Mouse (Mus musculus) forebrain, embryonic 11.5 days (tissue): ENCODE results near the gene Galm. TPM values are rescaled to one million over a fixed set of nuclear protein-coding genes. Genes with fewer than 3 reads are reported as not detected.
A peak's percentile ranks its signal among the peaks of the same experiment; 100 is the strongest.

Source experiments
- ATAC-seq: fragments of 200-750 bp; cut with Nextera tagmentation; replicated peaks from 2 replicates; pipeline ENCODE4 v1.8.0; 2017; ENCODE audit warnings: moderate TSS enrichment; ENCODE audit not compliant: low FRiP score
- DNase-seq: peaks from one replicate; pipeline ENCODE4 v3.0.0-alpha.2; 2017; ENCODE audit warnings: low spot score
- H3K27ac ChIP-seq: fragments of 300-500 bp; sonication (generic); 2 replicates; pipeline ENCODE4 v1.5.1; 2014; ENCODE audit warnings: low read depth, low read length
- H3K27me3 ChIP-seq: fragments of 300-500 bp; sonication (generic); 2 replicates; pipeline ENCODE4 v1.6.1; 2014; ENCODE audit warnings: mild to moderate bottlenecking, low read length, mixed read lengths; ENCODE audit not compliant: control insufficient read depth, insufficient read depth
- H3K36me3 ChIP-seq: fragments of 300-500 bp; sonication (generic); 2 replicates; pipeline ENCODE4 v1.6.1; 2014; ENCODE audit warnings: mild to moderate bottlenecking, low read length, moderate library complexity, mixed read lengths; ENCODE audit not compliant: control insufficient read depth, insufficient read depth
- H3K4me1 ChIP-seq: fragments of 300-500 bp; sonication (generic); replicated peaks from 2 replicates; pipeline ENCODE4 v1.6.1; 2014; ENCODE audit warnings: low read length, mixed read lengths; ENCODE audit not compliant: control insufficient read depth, insufficient read depth
- H3K4me2 ChIP-seq: fragments of 300-500 bp; sonication (generic); 2 replicates; pipeline ENCODE4 v1.6.1; 2014; ENCODE audit warnings: low read depth, mild to moderate bottlenecking, low read length, moderate library complexity, mixed read lengths; ENCODE audit not compliant: severe bottlenecking
- H3K4me3 ChIP-seq: fragments of 300-500 bp; sonication (generic); 2 replicates; pipeline ENCODE4 v1.5.1; 2014; ENCODE audit warnings: low read depth, low read length
- H3K9ac ChIP-seq: fragments of 300-500 bp; sonication (generic); 2 replicates; pipeline ENCODE4 v1.6.1; 2014; ENCODE audit warnings: low read length
- H3K9me3 ChIP-seq: fragments of 300-500 bp; sonication (generic); 2 replicates; pipeline ENCODE4 v1.6.1; 2016; ENCODE audit warnings: low read length, mixed read lengths; ENCODE audit not compliant: control insufficient read depth
- WGBS: fragments of 180-500 bp; shearing (Covaris S2); extraction: QIAGEN DNeasy Blood & Tissue Kit; methylation state at CpG from one replicate; pipeline ENCODE4 v1.1.7; 2014; 5-methylcytosine and 5-hydroxymethylcytosine counted together
- polyA plus RNA-seq: library from polyadenylated mRNA; unstranded; fragments of >200 nt; fragmentation: Nextera tagmentation; extraction: Ambion mirVana; gene quantifications from 2 replicates; pipeline ENCODE4 v1.2.1, GENCODE M21; 2014

Gene Galm
- polyA plus RNA-seq, 1 experiment from 2014 or later, result 11.2 TPM

DNA sequence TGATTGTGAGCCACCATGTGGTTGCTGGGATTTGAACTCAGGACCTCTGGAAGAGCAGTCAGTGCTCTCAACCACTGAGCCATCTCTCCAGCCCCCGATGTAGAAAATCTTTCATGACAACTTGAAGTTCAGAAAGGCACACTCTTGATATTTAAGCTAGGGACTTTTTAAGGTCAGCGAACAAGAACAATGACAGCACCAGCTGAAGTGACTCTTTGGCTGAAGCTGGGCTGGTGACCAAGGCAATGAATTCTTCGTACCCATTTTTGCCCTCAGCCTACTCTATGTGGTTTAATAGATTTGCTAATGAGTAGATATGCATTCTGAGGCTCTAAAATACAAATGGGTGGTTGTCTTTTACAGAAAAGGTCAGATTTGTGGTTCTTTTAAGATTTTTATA is 6.9 kb upstream of the Galm start:
- H3K27ac ChIP-seq, result no peak overlapping the region
- WGBS, result 88% methylated on average over 3 of the region's 3 CpGs
- DNase-seq (no peak), ATAC-seq (no peak)
- H3K4me3 ChIP-seq, result no peak overlapping the region
- no peak overlapping the region for H3K9ac ChIP-seq
- H3K36me3 ChIP-seq, result no peaks in the 10 kb centered on the region
- no peak overlapping the region for H3K4me2 ChIP-seq
- H3K27me3 ChIP-seq, result no peaks in the 10 kb centered on the region
- H3K9me3 ChIP-seq, result no peaks in the 10 kb centered on the region
- H3K4me1 ChIP-seq, result no peaks in the 10 kb centered on the region

DNA sequence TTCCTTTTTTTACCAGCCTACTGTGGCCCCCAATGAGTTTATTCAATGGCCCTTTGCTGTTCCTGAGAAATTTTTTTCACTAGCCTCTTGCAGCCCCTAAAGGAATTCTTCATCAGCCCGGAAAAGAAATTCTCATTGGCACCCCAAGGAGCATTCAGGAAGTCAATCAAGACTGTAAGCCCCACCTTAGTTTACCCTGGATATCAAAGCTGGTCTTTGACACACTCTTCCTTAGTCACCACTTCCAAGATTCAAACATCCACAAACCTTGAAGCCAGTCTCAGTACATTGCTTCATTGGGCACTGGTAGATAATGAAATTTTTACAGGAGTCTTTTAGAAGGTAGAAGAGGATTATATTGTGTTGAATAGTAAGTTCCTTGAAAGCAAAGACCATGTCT is 5.4 kb upstream of the Galm start:
- WGBS, result 61% methylated on average over 1 of the region's 1 CpGs
- H3K4me3 ChIP-seq, result no peak overlapping the region
- no peak overlapping the region for H3K4me2 ChIP-seq
- H3K9ac ChIP-seq, result no peak overlapping the region
- H3K9me3 ChIP-seq, result no peaks in the 10 kb centered on the region
- no peak for DNase-seq
- no peaks in the 10 kb centered on the region for H3K4me1 ChIP-seq
- ATAC-seq, result no peak
- H3K27ac ChIP-seq, result no peak overlapping the region
- H3K36me3 ChIP-seq, result no peaks in the 10 kb centered on the region
- H3K27me3 ChIP-seq, result no peaks in the 10 kb centered on the region

DNA sequence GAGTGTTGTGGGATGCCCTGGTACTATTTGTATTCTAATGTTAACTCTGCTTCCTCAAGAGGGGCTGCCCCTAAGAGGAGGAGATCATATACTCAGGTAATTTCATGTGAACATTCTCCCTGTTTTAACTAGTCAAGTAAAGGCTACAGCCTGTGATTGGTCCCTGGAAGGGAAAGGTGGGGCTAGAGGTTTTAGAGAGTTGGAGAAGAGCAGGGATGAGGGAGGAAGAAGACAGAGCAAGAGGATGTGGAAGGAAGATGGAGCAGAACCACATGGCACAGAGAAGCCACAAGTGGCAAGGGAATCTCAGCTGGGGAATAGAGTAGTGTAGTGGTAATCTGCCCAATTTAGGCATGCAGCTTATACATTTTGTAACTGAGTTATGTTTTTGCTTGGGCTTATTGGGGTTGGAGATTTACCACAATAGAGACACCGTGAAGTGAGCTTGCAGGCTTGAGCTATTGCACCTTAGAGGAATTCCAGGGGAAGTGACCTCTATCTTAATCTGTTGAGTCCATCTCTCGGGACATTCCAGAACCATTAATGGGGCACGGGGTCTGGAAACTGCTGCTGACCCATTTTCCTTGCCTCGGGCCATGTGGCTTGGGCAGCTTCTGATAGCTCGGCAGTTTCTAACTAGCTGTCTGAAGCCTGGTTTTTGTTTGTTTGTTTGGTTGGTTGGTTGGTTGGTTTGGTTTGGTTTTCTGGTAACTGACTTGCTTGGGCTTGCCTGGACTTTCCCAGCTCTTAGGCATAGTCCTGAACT is 2.1 kb upstream of the Galm start:
- Histone ChIP-seq H3K27me3 (no peaks in the 10 kb centered on the region), H3K36me3 (no peaks in the 10 kb centered on the region), H3K9me3 (no peaks in the 10 kb centered on the region), H3K4me2 (no peak overlapping the region), H3K9ac (no peak overlapping the region), H3K27ac (no peak overlapping the region), H3K4me3 (no peak overlapping the region), H3K4me1 (peaks cover 2% of the 10 kb centered on the region; the same call in 1 of the 2 replicates)
- no peak for DNase-seq
- ATAC-seq, result no peak
- 78% methylated on average over 5 of the region's 5 CpGs for WGBS

DNA sequence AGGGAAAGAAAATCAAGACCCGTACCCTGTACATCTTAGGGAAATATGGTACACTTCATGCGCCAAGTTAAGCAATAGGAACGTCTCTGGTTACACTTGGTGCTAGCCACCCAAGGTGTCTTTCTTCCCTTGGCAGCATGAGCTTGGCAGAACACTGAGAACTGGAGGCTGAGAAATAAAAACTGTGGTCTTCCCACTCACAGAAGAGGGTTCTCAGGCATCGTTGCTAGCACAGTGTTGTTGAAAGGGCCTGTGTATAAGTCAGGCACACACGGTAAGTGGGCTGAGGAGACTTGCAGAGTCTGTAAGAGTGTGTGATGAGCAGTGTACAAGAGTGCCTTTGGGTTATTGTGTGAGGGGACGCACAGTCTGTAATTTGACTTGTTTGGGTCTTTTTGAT is 1.1 kb upstream of the Galm start:
- no peak overlapping the region for H3K4me3 ChIP-seq
- no peak overlapping the region for H3K9ac ChIP-seq
- no peaks in the 10 kb centered on the region for H3K27me3 ChIP-seq
- H3K4me2 ChIP-seq, result no peak overlapping the region
- H3K9me3 ChIP-seq, result no peaks in the 10 kb centered on the region
- 90% methylated on average over 6 of the region's 6 CpGs for WGBS
- no peak overlapping the region for H3K27ac ChIP-seq
- H3K36me3 ChIP-seq, result no peaks in the 10 kb centered on the region
- H3K4me1 ChIP-seq, result peaks cover 2% of the 10 kb centered on the region; the same call in 1 of the 2 replicates
- DNase-seq (no peak), ATAC-seq (no peak)

DNA sequence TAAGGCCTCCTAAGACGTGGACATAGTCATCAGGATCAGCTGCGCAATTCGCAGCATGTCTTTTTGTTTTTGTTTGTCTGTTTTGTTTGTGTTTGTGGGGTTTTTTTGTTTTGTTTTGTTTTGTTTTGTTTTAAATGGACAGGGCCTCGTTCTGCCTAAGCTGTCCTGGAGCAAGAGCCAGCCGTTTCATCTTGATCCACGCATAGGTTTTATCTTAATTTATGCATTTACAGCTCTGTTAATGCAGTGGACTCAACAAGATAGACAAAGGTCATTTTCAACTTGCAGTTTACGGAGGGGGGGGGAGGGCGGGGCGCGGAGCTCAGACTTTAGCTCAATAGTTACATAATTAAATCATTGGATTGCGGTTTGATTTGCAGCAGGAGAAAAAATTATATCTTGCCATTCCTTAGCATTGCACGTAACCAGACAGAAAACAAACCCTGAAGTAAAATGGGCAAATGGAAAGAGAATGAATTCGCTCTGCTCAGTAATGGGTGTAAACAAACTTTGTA is 1.3 kb downstream of the Galm start:
- H3K4me2 ChIP-seq, result peak overlapping the region; percentile 68; the same call in 1 of the 2 replicates
- WGBS, result 86% methylated on average over 13 of the region's 13 CpGs
- DNase-seq, result no peak
- no peak overlapping the region for H3K4me3 ChIP-seq
- no peak for ATAC-seq
- no peak overlapping the region for H3K9ac ChIP-seq
- H3K9me3 ChIP-seq, result no peaks in the 10 kb centered on the region
- H3K27ac ChIP-seq, result no peak overlapping the region
- peaks cover 2% of the 10 kb centered on the region; the same call in 1 of the 2 replicates for H3K4me1 ChIP-seq
- no peaks in the 10 kb centered on the region for H3K27me3 ChIP-seq
- no peaks in the 10 kb centered on the region for H3K36me3 ChIP-seq

DNA sequence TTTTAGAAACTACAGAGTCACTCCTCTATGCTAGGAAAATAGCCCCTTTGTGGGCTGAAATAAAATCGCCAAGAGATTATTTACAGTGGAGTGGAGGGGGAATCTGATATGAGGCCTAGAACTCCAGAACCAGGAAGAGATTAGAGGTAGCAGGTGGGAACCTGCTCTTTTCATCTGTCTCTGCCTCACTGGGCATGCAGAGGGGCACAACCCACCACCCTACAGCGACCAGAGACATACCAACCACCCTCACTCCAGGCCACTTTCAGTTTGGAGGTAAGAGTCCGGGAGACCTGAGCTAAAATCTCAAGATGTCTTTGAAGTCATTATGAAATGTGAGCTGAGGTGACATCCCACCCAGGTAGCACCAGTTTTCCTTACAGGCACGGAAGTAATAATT is 2.1 kb downstream of the Galm start:
- Histone ChIP-seq H3K9ac (no peak overlapping the region), H3K36me3 (no peaks in the 10 kb centered on the region), H3K27ac (no peak overlapping the region), H3K4me1 (peaks cover 2% of the 10 kb centered on the region; the same call in 1 of the 2 replicates), H3K27me3 (no peaks in the 10 kb centered on the region), H3K9me3 (no peaks in the 10 kb centered on the region), H3K4me2 (no peak overlapping the region), H3K4me3 (no peak overlapping the region)
- DNase-seq (no peak), ATAC-seq (no peak)
- WGBS, result 59% methylated on average over 4 of the region's 4 CpGs

DNA sequence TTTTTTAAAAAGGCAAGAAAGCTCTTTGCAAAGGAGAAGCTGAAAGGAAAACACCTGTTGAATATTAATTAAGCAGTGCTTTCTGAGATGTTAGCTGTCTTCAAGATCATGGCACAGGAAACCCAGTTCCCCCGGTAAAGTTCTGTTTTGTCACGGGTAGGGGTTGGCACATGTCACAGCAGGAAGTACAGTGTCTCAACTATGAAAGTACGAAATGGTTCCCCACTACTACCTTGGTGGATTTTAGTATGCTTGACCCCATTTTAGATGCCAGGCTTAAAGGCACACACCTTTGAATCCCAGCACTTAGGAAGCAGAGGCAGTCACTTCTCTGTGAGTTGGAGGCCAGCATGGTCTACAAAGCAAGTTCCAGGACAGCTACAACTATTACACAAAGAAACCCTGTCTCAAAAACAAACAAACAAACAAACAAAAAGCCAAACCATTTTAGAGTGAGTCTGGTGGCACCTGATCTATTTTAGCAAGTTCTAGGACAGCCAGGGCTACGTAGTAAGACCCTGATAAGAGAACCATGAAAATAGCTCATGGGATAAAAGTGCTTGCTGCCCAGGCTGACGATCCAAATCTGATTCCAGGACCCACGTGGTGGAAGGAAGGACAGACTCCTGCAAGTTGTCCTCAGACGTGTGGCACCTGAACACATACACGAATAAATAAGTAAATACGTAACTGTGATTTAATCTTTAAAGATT is 3.6 kb downstream of the Galm start:
- Histone ChIP-seq H3K27me3 (no peaks in the 10 kb centered on the region), H3K9ac (no peak overlapping the region), H3K4me1 (peaks cover 2% of the 10 kb centered on the region; the same call in 1 of the 2 replicates), H3K27ac (no peak overlapping the region), H3K9me3 (no peaks in the 10 kb centered on the region), H3K4me2 (no peak overlapping the region), H3K36me3 (no peaks in the 10 kb centered on the region), H3K4me3 (no peak overlapping the region)
- 80% methylated on average over 9 of the region's 9 CpGs for WGBS
- no peak for DNase-seq
- ATAC-seq, result no peak

DNA sequence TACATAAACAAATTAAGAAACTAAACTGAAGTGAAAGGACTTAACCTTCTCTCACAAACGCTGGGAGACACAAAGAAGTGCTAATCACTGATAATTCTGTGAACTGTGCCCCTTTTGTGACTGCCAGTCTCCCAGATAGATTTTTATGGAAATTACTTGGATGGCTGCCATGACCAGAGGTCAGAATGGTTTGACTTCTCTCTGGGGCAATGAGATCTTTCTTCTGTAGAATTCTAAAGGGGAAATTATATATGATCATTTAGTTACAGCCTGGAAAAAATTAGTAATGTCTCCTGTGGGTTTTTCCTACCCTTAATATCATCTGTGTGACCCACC is 4.1 kb downstream of the Galm start:
- peaks cover 2% of the 10 kb centered on the region; the same call in 1 of the 2 replicates for H3K4me1 ChIP-seq
- 54% methylated on average over 1 of the region's 1 CpGs for whole genome bisulfite sequencing
- H3K4me2 ChIP-seq, result no peak overlapping the region
- no peak overlapping the region for H3K4me3 ChIP-seq
- DNase-seq (no peak), ATAC-seq (no peak)
- no peaks in the 10 kb centered on the region for H3K27me3 ChIP-seq
- no peak overlapping the region for H3K27ac ChIP-seq
- H3K36me3 ChIP-seq, result no peaks in the 10 kb centered on the region
- H3K9me3 ChIP-seq, result no peaks in the 10 kb centered on the region
- no peak overlapping the region for H3K9ac ChIP-seq
